Comparison of ENCODE assay signal across 10 mouse cellular contexts in the genomic region with DNA sequence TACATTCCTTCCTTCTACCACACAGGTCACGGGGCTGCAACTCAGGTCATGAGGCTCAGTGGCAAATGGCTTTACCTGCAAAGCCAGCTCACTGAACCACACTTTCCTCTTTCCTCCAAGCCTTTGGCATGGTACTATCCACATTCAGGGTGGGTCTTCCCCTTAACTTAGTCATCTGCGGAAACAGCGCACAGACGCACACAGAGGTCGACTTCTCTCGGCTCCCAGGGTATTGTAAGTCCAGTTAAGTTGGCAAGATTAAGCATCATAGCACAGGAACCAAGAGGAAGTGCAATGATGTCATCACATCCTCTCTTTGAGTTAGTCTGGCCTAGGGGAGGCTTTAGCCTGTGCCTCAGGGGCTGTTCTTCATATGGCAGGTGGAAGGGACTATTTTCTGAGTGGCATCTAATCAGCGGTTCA. TPM values are rescaled to one million over a fixed set of nuclear protein-coding genes. Genes with fewer than 3 reads are reported as not detected.
DNase-seq lines count a peak whose midpoint lies in the region; ATAC-seq and TF ChIP-seq lines count a peak whose summit lies in the region.
"Had no signal": no experiment of that assay in that cellular context is flagged by ENCODE, and none has a peak within 500 bp of the region (broad histone marks: within the 10 kb centered on the region; RNA-seq: fewer than 3 reads in every experiment).

No protein-coding gene starts in this region.

- no peak; the same call in 1 of the 2 replicates for ATAC-seq in kidney, embryonic 14.5 days (ENCODE audit: low FRiP score, low TSS enrichment)
- peak; percentile 28 for ATAC-seq in granulocyte monocyte progenitor cell, adult 5-6 weeks (replicated peaks; ENCODE audit: poor library complexity, severe bottlenecking)
- 0 out of 2 replicates have a peak, but pooled peaks have one; percentile 34 for ATAC-seq in kidney, postnatal 0 days (replicated peaks; ENCODE audit: low FRiP score, low read depth)
- ATAC-seq in cerebellum, adult (ENCODE audit: insufficient number of reproducible peaks, low FRiP score, low TSS enrichment), result no peak

- no peaks in the 10 kb centered on the region for H3K9me3 ChIP-seq in kidney, embryonic 14.5 days (ENCODE audit: control insufficient read depth, low read length)
- no peaks in the 10 kb centered on the region for H3K9me3 ChIP-seq in kidney, postnatal 0 days (replicated peaks; ENCODE audit: low read length)
- H3K9me3 ChIP-seq: hindbrain, embryonic 13.5 days; limb, embryonic 10.5 days had no signal

- H3K27me3 ChIP-seq in kidney, embryonic 14.5 days (ENCODE audit: control insufficient read depth, insufficient read depth, low read length), result no peaks in the 10 kb centered on the region
- H3K27me3 ChIP-seq in kidney, postnatal 0 days (ENCODE audit: insufficient read depth, low read length), result no peaks in the 10 kb centered on the region

- no peak overlapping the region for H3K9ac ChIP-seq in kidney, embryonic 14.5 days (ENCODE audit: low read depth, low read length)
- no peak overlapping the region for H3K9ac ChIP-seq in kidney, postnatal 0 days (ENCODE audit: low read depth, low read length)
- H3K9ac ChIP-seq: hindbrain, embryonic 13.5 days had no signal

- H3K27ac ChIP-seq in kidney, embryonic 14.5 days (ENCODE audit: low read depth, low read length), result no peak overlapping the region
- H3K27ac ChIP-seq in kidney, postnatal 0 days, result no peak overlapping the region; the same call in 1 of the 2 replicates
- H3K27ac ChIP-seq: hindbrain, embryonic 13.5 days; limb, embryonic 10.5 days had no signal

- WGBS in kidney, embryonic 14.5 days, result 84% methylated on average over 7 of the region's 7 CpGs
- WGBS in kidney, postnatal 0 days, result 69% methylated on average over 7 of the region's 7 CpGs

- H3K4me2 ChIP-seq in kidney, embryonic 14.5 days (replicated peaks; ENCODE audit: low read depth, low read length), result no peak overlapping the region
- H3K4me2 ChIP-seq in kidney, postnatal 0 days (ENCODE audit: low read length), result no peak overlapping the region
- H3K4me2 ChIP-seq: hindbrain, embryonic 13.5 days had no signal

- H3K4me1 ChIP-seq in kidney, embryonic 14.5 days (ENCODE audit: control insufficient read depth, insufficient read depth, low read length), result no peaks in the 10 kb centered on the region; the same call in 1 of the 2 replicates
- H3K4me1 ChIP-seq in kidney, postnatal 0 days (replicated peaks; ENCODE audit: insufficient read depth, low read length), result no peaks in the 10 kb centered on the region

- DNase-seq in kidney, adult 9 months, result peak; percentile 62
- peak; percentile 64 for DNase-seq in kidney, postnatal 0 days (ENCODE audit: low spot score)
- peak; percentile 61 for DNase-seq in naive thymus-derived CD4-positive, alpha-beta T cell, adult 2 months (ENCODE audit: low read depth)
- DNase-seq in layer of hippocampus, adult 9-11 months, result no peak
- DNase-seq in cerebellum, postnatal 4 days (ENCODE audit: low spot score in 2 of 2), result no peak

- H3K4me3 ChIP-seq in kidney, embryonic 14.5 days (ENCODE audit: low read length), result no peak overlapping the region
- no peak overlapping the region for H3K4me3 ChIP-seq in kidney, postnatal 0 days (replicated peaks; ENCODE audit: low read depth, low read length)
- H3K4me3 ChIP-seq: hindbrain, embryonic 13.5 days; limb, embryonic 10.5 days had no signal

- no peak for TF ChIP-seq CTCF in kidney, postnatal 0 days (IDR thresholded peaks at IDR 0.05; ENCODE audit: low read depth)

- H3K36me3 ChIP-seq in kidney, embryonic 14.5 days (ENCODE audit: control insufficient read depth, insufficient read depth, low read length), result no peaks in the 10 kb centered on the region
- H3K36me3 ChIP-seq in kidney, postnatal 0 days (ENCODE audit: insufficient read depth, low read length), result no peaks in the 10 kb centered on the region
- H3K36me3 ChIP-seq: hindbrain, embryonic 13.5 days; limb, embryonic 10.5 days had no signal

RNA-seq across cellular contexts. Expression of gene Snx20, which starts 2.6 kb away (rescaled TPM):
- 2.2 and 2.3 TPM in 2 replicates for polyA plus RNA-seq in kidney, embryonic 14.5 days (2014; fragmentation: Nextera tagmentation; extraction: Ambion mirVana)
- total RNA-seq in granulocyte monocyte progenitor cell, adult 5-6 weeks (2014; fragmentation: Nextera tagmentation), result 17.6 and 25.0 TPM in 2 replicates
- 9.9 and 10.9 TPM in 2 replicates for total RNA-seq in granulocyte monocyte progenitor cell, adult 5-6 weeks (2017)
- 2.9 and 3.0 TPM in 2 replicates for polyA plus RNA-seq in kidney, postnatal 0 days (2015; fragmentation: Nextera tagmentation; extraction: Ambion mirVana)

RNA-seq across cellular contexts. Expression of gene Nod2, which starts 13.8 kb away (rescaled TPM):
- 0.11 and 0.15 TPM in 2 replicates for polyA plus RNA-seq in kidney, embryonic 14.5 days (2014; fragmentation: Nextera tagmentation; extraction: Ambion mirVana)
- total RNA-seq in granulocyte monocyte progenitor cell, adult 5-6 weeks (2014; fragmentation: Nextera tagmentation), result 0.26 TPM in 1 of 2 replicates, not detected in the other
- 0.47 and 1.1 TPM in 2 replicates for total RNA-seq in granulocyte monocyte progenitor cell, adult 5-6 weeks (2017)
- polyA plus RNA-seq in kidney, postnatal 0 days (2015; fragmentation: Nextera tagmentation; extraction: Ambion mirVana), result 0.32 and 0.38 TPM in 2 replicates

Comparison
In these comparisons a context has a peak if more than half of its experiments do, and no peak if none do; other contexts are left out.
1. ATAC-seq: peak in granulocyte monocyte progenitor cell, adult 5-6 weeks (single experiment) and kidney, postnatal 0 days (single experiment); none in kidney, embryonic 14.5 days (single experiment) and cerebellum, adult (single experiment).
2. DNase-seq: peak in kidney, adult 9 months (single experiment), kidney, postnatal 0 days (single experiment) and naive thymus-derived CD4-positive, alpha-beta T cell, adult 2 months (single experiment); none in layer of hippocampus, adult 9-11 months (single experiment) and cerebellum, postnatal 4 days (0 of 2).